Mouse (Mus musculus) skeletal muscle tissue, adult 2 months (tissue): ENCODE results near the gene C2cd4a.

Source experiments
- DNase-seq: peaks from one replicate; pipeline ENCODE4 v3.0.0-alpha.2; 2012; ENCODE audit warnings: low read depth, low spot score

C2cd4a gene

DNA sequence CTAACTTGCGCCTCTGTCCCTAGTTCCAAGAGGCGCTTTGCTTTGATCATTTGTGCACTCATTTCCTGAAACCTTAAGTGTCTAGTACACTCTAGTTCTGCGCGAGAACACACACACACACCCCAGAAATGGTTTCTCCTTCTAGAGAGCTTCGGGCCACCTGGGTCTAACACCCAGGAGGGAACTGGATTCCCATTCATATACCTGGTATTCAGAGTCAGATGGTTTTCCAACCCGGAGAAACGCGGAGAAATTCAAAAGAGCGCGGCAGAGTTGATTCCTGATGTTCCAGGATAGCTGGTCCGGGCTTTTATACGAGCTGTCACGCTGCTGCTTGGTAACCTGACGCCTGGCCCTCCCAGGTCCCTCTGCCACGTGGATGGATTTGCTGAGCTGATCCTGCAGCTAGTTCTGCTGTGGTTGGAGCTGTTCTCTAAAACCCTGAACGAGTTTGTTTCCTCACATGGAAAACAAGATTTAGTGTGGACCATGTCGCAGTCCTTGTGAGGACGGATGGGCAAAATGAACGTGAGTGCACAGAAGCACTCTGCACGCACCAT is at the start of gene C2cd4a:
Gene C2cd4a (minus strand): TSS at position 285 of the 560 bp plus-strand sequence.
- no peak for DNase-seq

DNA sequence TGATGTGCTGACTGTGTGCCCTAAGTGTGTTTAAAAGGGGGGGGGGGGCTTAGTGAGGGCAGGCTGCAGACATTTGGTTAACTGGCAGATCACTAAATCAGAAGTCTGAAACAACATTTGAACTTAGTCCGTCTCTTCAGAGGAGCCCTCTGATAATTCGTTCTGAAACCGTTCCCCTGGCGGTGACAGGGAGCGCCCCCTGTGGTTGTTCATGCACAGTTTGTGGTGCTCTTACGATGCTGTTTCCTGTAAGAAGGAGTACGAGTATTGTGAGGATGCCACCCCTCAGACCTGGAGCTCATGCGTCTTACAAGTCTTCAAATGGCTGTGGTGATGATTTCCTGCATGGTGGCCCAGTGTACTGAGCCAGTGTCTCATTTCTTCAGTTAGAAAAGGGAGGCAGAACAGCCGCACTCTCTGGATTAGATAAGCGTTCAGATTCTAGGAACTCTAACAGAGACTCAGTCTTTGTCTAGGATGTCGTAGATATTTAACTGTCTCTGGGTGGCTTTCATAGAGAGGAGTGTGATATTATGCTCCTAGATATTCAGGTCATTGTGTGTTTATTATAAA is 46.2 kb upstream of the C2cd4a start:
- DNase-seq = no peak

DNA sequence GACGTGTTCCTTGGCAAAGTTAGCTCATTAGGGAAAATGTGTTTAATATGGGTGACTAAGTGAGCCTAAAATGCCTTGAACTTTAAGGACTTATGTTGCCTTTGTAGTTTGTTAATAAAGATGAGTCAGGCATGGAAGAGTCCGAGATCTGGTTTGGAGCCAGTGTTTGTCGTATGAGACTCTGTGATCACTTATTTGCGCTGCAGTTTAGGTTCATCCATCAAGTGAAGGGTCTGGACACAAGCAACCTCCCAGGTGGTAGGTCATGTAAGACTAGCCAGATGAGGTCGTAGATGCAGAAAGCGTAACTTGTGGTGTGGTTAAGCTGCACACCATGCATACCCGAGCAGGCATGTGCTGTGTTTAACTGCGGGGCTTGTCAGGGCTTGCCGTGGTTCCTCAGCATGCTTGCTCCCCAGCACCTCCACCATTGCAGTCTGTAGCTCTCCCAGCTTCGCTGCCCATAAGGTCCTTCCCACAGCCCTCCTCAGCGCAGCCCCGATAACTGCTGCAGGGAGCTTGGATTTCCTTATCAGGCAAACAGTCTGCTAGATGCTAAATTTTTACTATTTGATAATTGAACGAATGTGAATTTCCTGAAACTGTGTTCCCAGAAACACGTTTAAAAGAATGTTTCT is 45.1 kb upstream of the C2cd4a start:
- no peak for DNase-seq

DNA sequence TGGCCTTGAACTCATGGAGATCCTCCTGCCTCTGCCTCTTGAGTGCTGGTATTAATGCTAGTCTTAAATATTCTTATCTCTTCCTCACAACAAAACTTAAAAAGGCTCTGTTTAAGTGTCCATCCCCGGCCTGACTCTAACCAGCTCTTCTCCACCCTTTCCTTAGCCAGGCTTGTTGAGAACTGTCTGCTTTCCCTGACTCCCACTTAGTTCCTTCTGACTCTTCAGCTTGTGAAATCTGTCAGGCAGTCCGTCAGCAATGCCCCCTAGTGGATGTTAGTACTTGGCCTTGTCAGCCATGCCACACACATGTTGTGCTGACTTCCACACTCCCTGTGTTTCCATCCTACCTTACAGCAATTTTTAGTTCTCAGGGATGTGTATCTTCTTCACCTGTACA is 43.2 kb upstream of the C2cd4a start:
- DNase-seq = peak; percentile 18

DNA sequence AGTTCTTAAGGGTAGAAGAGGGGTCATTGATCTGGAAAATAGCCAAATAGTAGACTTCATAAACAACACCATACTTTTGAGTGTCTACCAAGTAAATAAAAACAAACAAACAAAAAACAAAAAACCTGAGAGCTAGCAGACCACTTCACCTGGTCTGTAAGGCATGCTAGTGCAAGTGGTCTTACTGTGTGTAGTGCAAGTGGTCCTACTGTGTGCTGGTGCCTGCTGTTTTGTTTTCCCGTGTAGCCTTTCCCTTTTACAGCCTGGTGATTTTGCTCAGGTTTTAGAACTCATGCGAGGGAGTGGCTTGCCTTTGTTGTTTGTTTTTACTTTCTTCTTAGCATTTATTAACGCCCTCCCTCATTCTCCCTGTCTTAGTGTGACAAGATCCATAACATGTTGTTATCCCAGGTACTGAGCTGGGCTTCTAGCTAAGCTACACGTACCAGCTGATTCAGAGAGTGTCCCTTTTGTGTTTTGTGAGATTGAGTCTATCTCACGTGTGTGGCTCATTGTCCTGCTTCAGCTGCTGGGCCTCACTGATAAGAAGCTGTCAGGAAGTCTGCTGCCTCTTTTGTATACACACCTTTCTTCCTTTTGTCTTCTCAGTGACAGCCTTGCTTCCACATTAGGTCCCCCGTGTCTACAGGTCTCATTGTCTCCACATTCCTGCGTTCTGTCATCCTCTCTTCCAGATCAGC is 42.5 kb upstream of the C2cd4a start:
- DNase-seq = no peak

- DNase-seq = no peak
These were observed 37.7 kb upstream of the C2cd4a start for GRCm38 (mm10) chr9:67869691-67870450.

DNA sequence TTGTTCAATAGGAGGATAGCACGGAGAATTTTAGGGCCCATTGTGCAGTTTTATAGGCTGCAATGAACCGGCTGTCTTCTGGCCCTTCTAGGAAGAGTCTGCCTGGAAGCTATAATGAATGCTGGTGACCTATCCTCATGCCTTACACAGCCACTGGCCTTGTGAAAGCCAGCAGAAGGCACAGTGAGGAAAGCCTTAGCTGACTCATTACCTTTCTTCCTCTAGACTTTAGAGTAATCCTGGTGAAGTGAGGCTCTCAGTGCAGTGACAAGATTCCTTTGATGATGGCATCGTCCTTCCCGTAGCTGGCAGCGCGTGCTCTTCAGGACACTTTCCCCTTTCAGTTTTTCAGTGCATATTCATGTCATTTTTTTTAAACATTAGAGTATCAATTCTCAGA is 35.3 kb upstream of the C2cd4a start:
- no peak for DNase-seq

- no peak for DNase-seq
These were observed 33.3 kb upstream of the C2cd4a start for GRCm38 (mm10) chr9:67865411-67865810.

GRCm38 (mm10) chr9:67864011-67864410 is 31.9 kb upstream of the C2cd4a start:
- no peak for DNase-seq

- DNase-seq = no peak
These were observed 31.2 kb upstream of the C2cd4a start for GRCm38 (mm10) chr9:67863332-67863731.

- no peak for DNase-seq
These were observed 28.1 kb upstream of the C2cd4a start for GRCm38 (mm10) chr9:67860273-67860672.

DNA sequence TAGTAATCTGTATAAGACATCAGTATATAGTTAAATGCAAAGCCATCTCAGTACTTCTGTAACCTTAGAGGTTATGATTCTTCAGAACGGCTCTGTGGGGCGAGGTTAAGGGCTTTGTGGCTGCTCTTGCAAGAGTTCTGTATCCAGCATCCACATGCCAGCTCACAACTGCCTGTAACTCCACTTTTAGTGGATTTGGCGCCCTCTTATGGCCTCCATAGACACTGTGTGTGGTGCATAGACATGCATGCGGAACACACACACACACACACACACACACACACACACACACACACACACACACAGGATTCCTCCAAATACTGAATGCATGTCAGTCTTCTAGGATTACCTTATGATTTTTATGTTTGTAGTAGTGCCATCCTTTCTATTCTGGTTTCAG is 19.0 kb upstream of the C2cd4a start:
- no peak for DNase-seq

- DNase-seq = no peak
These were observed 17.7 kb upstream of the C2cd4a start for GRCm38 (mm10) chr9:67849846-67850245.

DNA sequence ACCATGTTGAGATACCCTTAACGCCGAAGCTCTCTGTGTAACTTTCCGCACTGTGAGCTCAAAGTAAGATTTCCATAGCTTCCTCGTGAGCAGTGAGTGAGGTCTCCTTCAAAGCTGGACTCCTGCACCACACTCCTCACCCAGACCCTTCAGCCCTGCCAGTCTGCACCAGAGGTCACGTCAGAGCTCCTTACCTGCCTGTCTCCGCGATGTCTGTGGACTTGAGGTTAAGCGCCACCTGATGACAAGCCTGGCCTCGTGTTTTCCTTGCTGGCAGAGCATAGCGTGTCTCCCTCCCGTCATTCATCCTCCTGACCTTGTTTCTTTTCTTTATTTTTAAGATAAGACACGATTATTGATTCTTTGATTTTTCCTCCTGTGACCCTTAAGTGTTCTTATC is 17.3 kb upstream of the C2cd4a start:
- no peak for DNase-seq

DNA sequence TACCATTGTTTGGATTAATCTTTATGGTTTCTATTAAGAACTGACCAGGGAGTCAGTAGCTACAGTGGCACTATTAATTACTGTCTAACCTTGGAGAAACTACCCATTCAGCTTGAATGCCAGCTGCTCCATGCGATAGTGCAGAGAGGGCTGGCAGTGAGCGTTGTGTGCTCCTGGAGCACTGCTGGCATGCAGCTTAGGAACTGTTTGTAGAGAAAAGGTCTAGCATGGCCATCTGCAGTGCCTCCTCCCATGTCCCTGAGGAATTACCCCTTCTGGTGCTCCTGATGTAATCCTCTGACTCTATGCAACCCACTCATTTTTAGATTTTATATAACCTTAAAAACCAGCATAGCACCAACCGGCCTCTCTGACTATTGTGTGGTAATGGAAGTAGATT is 15.5 kb upstream of the C2cd4a start:
- no peak for DNase-seq

GRCm38 (mm10) chr9:67846089-67846488 is 14.0 kb upstream of the C2cd4a start:
- no peak for DNase-seq

- DNase-seq = no peak
These were observed 13.5 kb upstream of the C2cd4a start for GRCm38 (mm10) chr9:67845648-67846047.

- no peak for DNase-seq
These were observed 12.9 kb upstream of the C2cd4a start for GRCm38 (mm10) chr9:67845012-67845411.

DNA sequence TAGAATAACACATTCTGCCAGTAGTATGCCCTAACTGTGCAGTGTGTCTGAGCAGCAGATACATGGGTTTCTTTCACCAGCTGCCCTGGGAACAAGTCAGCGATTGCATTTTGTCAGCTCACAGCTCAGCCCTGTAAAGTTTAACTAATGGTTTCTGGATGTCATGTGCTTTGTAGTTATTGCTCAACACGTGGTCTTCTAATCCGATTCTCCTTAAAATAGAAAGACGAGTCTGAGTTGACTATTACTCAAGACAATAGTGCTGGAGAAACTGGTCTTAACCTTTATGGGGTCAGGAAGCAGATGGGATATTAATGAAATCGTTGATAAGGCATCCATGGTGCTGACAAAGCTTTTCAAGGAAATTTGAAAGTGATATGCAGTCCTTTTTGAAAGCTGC is 10.7 kb upstream of the C2cd4a start:
- DNase-seq = no peak

DNA sequence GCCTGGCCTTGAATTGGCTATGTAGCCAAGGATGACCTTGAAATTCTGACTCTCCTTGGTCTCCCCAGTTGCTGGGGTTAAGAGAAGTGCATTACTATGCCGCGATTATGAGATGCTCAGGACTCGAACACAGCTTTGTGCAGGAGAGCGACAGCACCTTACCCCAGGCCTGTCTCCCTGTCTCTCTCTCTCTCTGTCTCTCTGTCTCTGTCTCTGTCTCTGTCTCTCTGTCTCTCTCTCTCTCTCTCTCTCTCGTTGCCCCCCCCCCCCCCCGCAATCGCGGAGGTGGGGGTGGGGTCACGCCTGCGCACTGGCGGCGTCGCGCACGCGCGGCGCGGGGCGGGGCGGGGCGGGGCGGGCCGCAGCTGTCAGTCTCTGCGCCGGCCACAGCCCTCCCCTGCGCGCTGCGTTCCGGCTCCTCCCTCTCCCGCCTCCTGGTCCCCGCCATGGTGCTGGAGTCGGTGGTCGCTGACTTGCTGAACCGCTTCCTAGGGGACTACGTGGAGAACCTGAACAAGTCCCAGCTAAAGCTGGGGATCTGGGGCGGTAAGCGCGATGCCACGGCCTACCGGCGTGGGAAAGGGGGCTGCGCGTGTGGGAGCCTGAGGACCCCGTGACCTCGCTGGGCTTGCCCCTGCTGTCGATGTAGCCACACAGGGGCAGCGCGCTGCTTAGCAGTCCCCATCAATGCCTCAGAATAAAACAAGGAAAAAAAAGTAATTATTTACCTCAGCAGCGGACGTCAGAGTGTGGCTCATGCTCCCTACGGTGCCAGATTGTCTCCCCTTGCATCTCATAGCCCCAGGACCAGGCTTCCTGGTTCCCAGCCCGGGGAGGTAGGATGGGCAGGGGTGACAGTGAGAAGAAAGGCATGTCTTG is 8.1 kb upstream of the C2cd4a start, which contains the start of gene Vps13c:
Gene Vps13c (plus strand): TSS at position 416 of the 879 bp plus-strand sequence.
- DNase-seq = peak; percentile 67

DNA sequence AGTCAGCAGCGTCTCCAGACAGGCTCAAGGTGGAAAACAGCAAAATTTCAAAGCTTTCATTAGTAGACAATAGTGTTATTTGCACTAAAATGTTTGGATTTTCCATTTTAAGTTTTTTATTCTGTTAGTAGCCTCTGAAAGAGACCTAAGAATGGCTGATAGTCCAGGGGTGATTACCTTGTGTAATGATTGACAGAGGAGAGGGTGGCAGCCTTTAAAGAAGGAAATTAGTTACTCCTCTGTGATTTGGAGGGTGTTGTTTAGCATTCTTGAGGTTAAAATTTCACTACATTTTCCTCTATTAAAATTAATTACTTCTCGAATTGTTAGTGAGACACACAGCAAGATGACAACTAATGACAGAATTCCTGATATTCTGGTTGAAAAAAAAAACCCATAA is 5.2 kb upstream of the C2cd4a start:
- no peak for DNase-seq
